Mouse (Mus musculus) myocyte (in vitro differentiated cells): ENCODE measurements around the gene Slc2a13. TPM values are rescaled to one million over a fixed set of nuclear protein-coding genes. Genes with fewer than 3 reads are reported as not detected.

Source experiments
- H3K27me3 ChIP-seq: one replicate; pipeline ENCODE4 v1.6.1; 2011; ENCODE audit not compliant: control insufficient read depth, insufficient read depth, insufficient read length
- H3K36me3 ChIP-seq: one replicate; pipeline ENCODE4 v1.6.1; 2011; ENCODE audit not compliant: control insufficient read depth, insufficient read depth
- H3K4me2 ChIP-seq: one replicate; pipeline ENCODE4 v1.6.1; 2011; ENCODE audit warnings: low read depth, control low read depth
- H3K4me3 ChIP-seq: one replicate; pipeline ENCODE4 v1.5.1; 2011; ENCODE audit warnings: mild to moderate bottlenecking, control low read depth, moderate library complexity
- H3K79me2 ChIP-seq: one replicate; pipeline ENCODE4 v1.6.1; 2011; ENCODE audit not compliant: control insufficient read depth, insufficient read depth
- H3ac ChIP-seq: one replicate; pipeline ENCODE4 v1.6.1; 2011; ENCODE audit not compliant: control insufficient read depth, insufficient read length
- CEBPB ChIP-seq: IDR thresholded peaks from 2 replicates; pipeline ENCODE4 v1.6.1; 2011; ENCODE audit warnings: mild to moderate bottlenecking, moderate library complexity; ENCODE audit not compliant: poor library complexity, insufficient read depth, severe bottlenecking
- E2F4 ChIP-seq: IDR thresholded peaks from one replicate; pipeline ENCODE4 v1.6.1; 2011; ENCODE audit warnings: mild to moderate bottlenecking, control low read depth, moderate library complexity; ENCODE audit not compliant: insufficient read depth
- MAX ChIP-seq: IDR thresholded peaks from one replicate; pipeline ENCODE4 v1.6.1; 2011; ENCODE audit warnings: low read depth, mild to moderate bottlenecking, control low read depth
- MYOD1 ChIP-seq, 3 experiments: IDR thresholded peaks; one replicate each; pipeline ENCODE4 v1.6.1; 2011; ENCODE audit warnings: control low read depth in 2 of 3, low read depth in 2 of 3, mild to moderate bottlenecking in 2 of 3, moderate library complexity in 1 of 3; ENCODE audit not compliant: insufficient read length in 2 of 3, control insufficient read depth in 1 of 3
- MYOG ChIP-seq, 3 experiments: IDR thresholded peaks; one replicate each; pipeline ENCODE4 v1.6.1; 2011; ENCODE audit warnings: control low read depth in 2 of 3, low read depth in 2 of 3, mild to moderate bottlenecking in 2 of 3; ENCODE audit not compliant: insufficient read length in 2 of 3, control insufficient read depth in 1 of 3, insufficient read depth in 1 of 3
- POLR2A ChIP-seq: IDR thresholded peaks from one replicate; pipeline ENCODE4 v1.6.1; 2011; ENCODE audit warnings: low read depth, mild to moderate bottlenecking, control low read depth, moderate library complexity; ENCODE audit not compliant: insufficient read length
- POLR2AphosphoS2 ChIP-seq: IDR thresholded peaks from one replicate; pipeline ENCODE4 v1.6.1; 2011; ENCODE audit warnings: low read depth, control low read depth; ENCODE audit not compliant: insufficient read length
- REST ChIP-seq: IDR thresholded peaks from one replicate; pipeline ENCODE4 v1.6.1; 2011; ENCODE audit warnings: mild to moderate bottlenecking, control low read depth, moderate library complexity; ENCODE audit not compliant: insufficient read depth, insufficient read length
- SRF ChIP-seq: IDR thresholded peaks from one replicate; pipeline ENCODE4 v1.6.1; 2011; ENCODE audit warnings: low read depth; ENCODE audit not compliant: control insufficient read depth, insufficient read length
- TCF12 ChIP-seq: IDR thresholded peaks from one replicate; pipeline ENCODE4 v1.6.1; 2011; ENCODE audit warnings: mild to moderate bottlenecking, control low read depth; ENCODE audit not compliant: poor library complexity, insufficient read depth, severe bottlenecking
- TCF3 ChIP-seq: IDR thresholded peaks from one replicate; pipeline ENCODE4 v1.6.1; 2011; ENCODE audit warnings: low read depth, control low read depth; ENCODE audit not compliant: insufficient read length
- USF1 ChIP-seq: IDR thresholded peaks from one replicate; pipeline ENCODE4 v1.6.1; 2011; ENCODE audit warnings: low read depth, mild to moderate bottlenecking, control low read depth, moderate library complexity
- polyA plus RNA-seq: library from polyadenylated mRNA; unstranded; fragments of >200 nt; fragmentation: generic; extraction: Trizol; gene quantifications from one replicate; pipeline ENCODE4 v1.2.1, GENCODE M21; 2012; ENCODE audit warnings: missing spikeins

Slc2a13 gene
- polyA plus RNA-seq, 1 experiment, result 0.62 TPM

DNA sequence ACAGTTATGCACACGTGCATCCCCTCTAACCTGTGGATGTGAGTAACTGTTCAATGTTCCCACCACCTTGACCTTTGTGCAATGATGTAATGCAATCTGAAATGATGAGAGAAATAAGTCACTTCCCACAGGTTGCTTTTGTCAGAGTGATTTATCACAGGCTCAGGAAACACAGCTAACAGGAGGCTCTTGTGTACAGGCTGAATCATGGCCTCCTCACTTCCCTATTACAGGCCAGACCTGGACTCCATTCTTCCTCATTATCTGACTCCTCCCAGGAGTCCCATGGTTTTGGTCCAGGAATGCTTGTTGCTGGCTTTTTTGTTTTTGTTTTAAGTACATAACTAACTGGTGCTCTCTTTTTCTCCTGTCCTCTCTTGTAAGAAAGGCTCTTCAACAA, 189.4 kb downstream of the Slc2a13 start:
- TF ChIP-seq USF1, result no peak
- TF ChIP-seq MAX, result no peak
- no peak for TF ChIP-seq TCF3
- TF ChIP-seq REST, result no peak
- TF ChIP-seq POLR2AphosphoS2, result no peak
- no peak for TF ChIP-seq E2F4
- TF ChIP-seq SRF, result no peak
- TF ChIP-seq CEBPB, result no peak
- TF ChIP-seq MYOG (IDR thresholded peaks at IDR 0.05; ENCODE audit: control insufficient read depth in 1 of 3, insufficient read depth in 1 of 3, insufficient read length in 2 of 3, low read depth in 2 of 3), result no peak
- no peak for TF ChIP-seq TCF12
- no peak for TF ChIP-seq MYOD1 (IDR thresholded peaks at IDR 0.05; ENCODE audit: control insufficient read depth in 1 of 3, insufficient read length in 2 of 3, low read depth in 2 of 3)
- no peak for TF ChIP-seq POLR2A
- H3K36me3 ChIP-seq, result no peaks in the 10 kb centered on the region

DNA sequence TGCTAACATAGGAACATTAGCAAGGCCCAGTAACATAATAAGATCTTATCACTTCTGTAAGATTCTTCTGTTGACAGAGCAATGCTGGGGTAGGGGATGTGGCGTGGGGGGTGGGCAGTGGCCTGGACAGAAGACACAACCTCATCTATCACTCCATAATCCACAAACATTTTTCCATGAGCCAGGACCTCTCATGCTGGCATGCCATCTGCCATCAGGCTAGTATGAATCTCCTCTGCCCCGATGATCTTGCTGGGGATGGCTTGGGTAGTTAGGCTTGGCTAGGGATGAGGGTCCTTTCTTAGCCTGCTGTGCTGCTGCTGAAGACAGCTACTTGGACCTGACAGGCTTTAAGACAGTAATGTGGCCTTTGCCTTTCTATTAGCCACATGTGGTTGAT, 190.5 kb downstream of the Slc2a13 start:
- Histone ChIP-seq H3K36me3 (no peaks in the 10 kb centered on the region), H3K4me3 (no peak overlapping the region), H3K4me2 (no peak overlapping the region), H3K79me2 (no peaks in the 10 kb centered on the region), H3K27me3 (no peaks in the 10 kb centered on the region), H3ac (no peak overlapping the region)
- TF ChIP-seq E2F4 (no peak), MYOG (IDR thresholded peaks at IDR 0.05; ENCODE audit: control insufficient read depth in 1 of 3, insufficient read depth in 1 of 3, insufficient read length in 2 of 3, low read depth in 2 of 3) (no peak), POLR2AphosphoS2 (no peak), TCF3 (no peak), TCF12 (no peak), MYOD1 (IDR thresholded peaks at IDR 0.05; ENCODE audit: control insufficient read depth in 1 of 3, insufficient read length in 2 of 3, low read depth in 2 of 3) (no peak), REST (no peak), USF1 (no peak), POLR2A (no peak), CEBPB (no peak), MAX (no peak), SRF (no peak)

More for the DNA sequence above, 189.4 kb downstream of the Slc2a13 start:
- Histone ChIP-seq H3K4me3 (no peak overlapping the region), H3ac (no peak overlapping the region), H3K79me2 (no peaks in the 10 kb centered on the region), H3K27me3 (no peaks in the 10 kb centered on the region), H3K4me2 (no peak overlapping the region)

DNA sequence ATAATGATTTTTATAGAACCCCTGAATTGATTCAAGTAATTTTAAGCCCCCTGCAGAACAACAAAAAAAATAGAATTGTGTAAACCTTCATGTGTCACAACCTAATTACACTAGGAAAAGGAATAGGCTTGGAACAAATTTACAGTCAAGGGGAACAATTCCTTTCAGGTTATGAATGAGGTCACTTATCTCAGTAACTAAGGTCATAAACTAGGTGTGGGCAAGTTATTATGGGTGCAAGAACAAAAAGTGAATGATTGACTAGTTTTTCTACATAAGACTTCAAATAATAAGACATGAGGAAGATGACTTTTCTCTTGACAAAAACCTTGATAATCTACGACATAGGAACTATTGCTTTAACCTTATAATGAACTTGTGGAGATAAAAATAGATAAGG, 191.2 kb downstream of the Slc2a13 start:
- TF ChIP-seq MYOD1 (IDR thresholded peaks at IDR 0.05; ENCODE audit: control insufficient read depth in 1 of 3, insufficient read length in 2 of 3, low read depth in 2 of 3) (no peak), REST (no peak), TCF3 (no peak), POLR2A (no peak), TCF12 (no peak), MAX (no peak), USF1 (no peak), MYOG (IDR thresholded peaks at IDR 0.05; ENCODE audit: control insufficient read depth in 1 of 3, insufficient read depth in 1 of 3, insufficient read length in 2 of 3, low read depth in 2 of 3) (no peak), E2F4 (no peak), POLR2AphosphoS2 (no peak), SRF (no peak), CEBPB (no peak)
- H3K36me3 ChIP-seq, result no peaks in the 10 kb centered on the region

DNA sequence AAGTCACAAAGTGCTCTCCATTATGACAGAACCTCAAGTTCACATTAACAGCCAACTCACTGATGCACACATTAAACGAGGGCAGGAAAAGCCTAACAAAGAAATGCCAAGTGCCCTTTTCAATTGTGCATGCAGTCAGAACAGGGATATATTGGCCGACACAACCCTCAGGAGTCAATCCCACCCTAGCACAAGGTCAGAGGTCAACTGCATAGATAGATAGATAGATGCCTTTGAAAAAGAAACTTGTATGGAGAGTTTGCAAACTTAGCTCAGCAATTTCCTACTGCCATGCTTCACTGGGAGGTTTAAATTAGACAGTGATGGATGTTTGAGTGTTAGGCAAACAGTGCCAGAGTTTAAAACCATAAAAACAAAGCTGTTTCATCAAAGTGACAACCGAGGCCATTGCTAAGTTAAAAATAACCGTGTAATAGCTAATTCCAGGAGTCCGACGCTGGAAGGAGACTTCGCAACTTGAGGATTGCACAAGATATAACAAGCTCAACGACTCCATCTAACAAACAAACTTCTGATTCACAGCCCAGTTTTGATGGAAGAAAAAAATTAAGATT, 194.2 kb downstream of the Slc2a13 start:
- no peaks in the 10 kb centered on the region for H3K79me2 ChIP-seq
- no peaks in the 10 kb centered on the region for H3K36me3 ChIP-seq
- H3ac ChIP-seq, result no peak overlapping the region
- no peak overlapping the region for H3K4me2 ChIP-seq
- no peak for TF ChIP-seq SRF
- H3K27me3 ChIP-seq, result no peaks in the 10 kb centered on the region
- H3K4me3 ChIP-seq, result no peak overlapping the region

More for the DNA sequence above, 191.2 kb downstream of the Slc2a13 start:
- no peak overlapping the region for H3K4me2 ChIP-seq
- H3K27me3 ChIP-seq, result no peaks in the 10 kb centered on the region
- H3K4me3 ChIP-seq, result no peak overlapping the region
- no peaks in the 10 kb centered on the region for H3K79me2 ChIP-seq
- no peak overlapping the region for H3ac ChIP-seq

DNA sequence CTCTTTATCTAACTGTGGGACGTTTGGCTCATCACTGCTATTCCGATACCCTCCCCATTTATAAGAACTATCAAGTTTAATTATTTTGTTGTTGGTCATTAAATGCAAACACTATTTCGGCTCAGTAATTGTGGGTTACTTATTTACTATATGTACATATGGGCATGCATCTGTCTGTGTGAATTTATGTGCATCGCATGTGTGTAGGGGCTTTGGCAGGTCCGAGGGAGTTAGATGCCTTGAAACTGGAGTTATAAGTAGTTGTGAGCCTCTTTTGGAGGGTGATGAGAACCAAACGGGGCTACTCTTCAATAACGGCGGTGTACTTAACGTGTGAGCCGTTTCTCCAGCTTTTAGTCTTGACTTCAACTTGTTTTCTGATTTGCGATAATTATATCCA, 195.5 kb downstream of the Slc2a13 start:
- Histone ChIP-seq H3ac (no peak overlapping the region), H3K4me2 (no peak overlapping the region), H3K27me3 (no peaks in the 10 kb centered on the region), H3K79me2 (no peaks in the 10 kb centered on the region), H3K4me3 (no peak overlapping the region), H3K36me3 (no peaks in the 10 kb centered on the region)
- TF ChIP-seq MYOD1 (IDR thresholded peaks at IDR 0.05; ENCODE audit: control insufficient read depth in 1 of 3, insufficient read length in 2 of 3, low read depth in 2 of 3) (no peak), POLR2AphosphoS2 (no peak), USF1 (no peak), POLR2A (no peak), E2F4 (no peak), MYOG (IDR thresholded peaks at IDR 0.05; ENCODE audit: control insufficient read depth in 1 of 3, insufficient read depth in 1 of 3, insufficient read length in 2 of 3, low read depth in 2 of 3) (no peak), CEBPB (no peak), SRF (no peak), TCF12 (no peak), MAX (no peak), REST (no peak), TCF3 (no peak)
